Mouse (Mus musculus): ENCODE data around the gene Rgs8. TPM values are rescaled to one million over a fixed set of nuclear protein-coding genes. Genes with fewer than 3 reads are reported as not detected.
A peak's percentile ranks its signal among the peaks of the same experiment; 100 is the strongest.

Rgs8 gene
- polyA plus RNA-seq, 1 experiment from 2014 or later = 46.9 TPM

- ATAC-seq (replicated peaks) = no peak
- no peaks in the 10 kb centered on the region for H3K9me3 ChIP-seq
- H3K4me2 ChIP-seq = peak overlapping the region; percentile 52
- H3K36me3 ChIP-seq (replicated peaks) = no peaks in the 10 kb centered on the region
- WGBS = 44% methylated on average over 4 of the region's 4 CpGs
- H3K27ac ChIP-seq = peak overlapping the region; percentile 85
- no peaks in the 10 kb centered on the region for H3K27me3 ChIP-seq (replicated peaks)
- peak overlapping the region; percentile 13 for H3K4me3 ChIP-seq
- peaks cover 79% of the 10 kb centered on the region for H3K4me1 ChIP-seq
- H3K9ac ChIP-seq = peak overlapping the region; percentile 23; the same call in 1 of the 2 replicates
Measured at GRCm38 (mm10) chr1:153661689-153662002, 8.8 kb downstream of the Rgs8 start.

- Histone ChIP-seq H3K27me3 (replicated peaks) (no peaks in the 10 kb centered on the region), H3K9me3 (no peaks in the 10 kb centered on the region), H3K4me3 (no peak overlapping the region), H3K4me1 (peaks cover 80% of the 10 kb centered on the region), H3K9ac (no peak overlapping the region), H3K27ac (no peak overlapping the region), H3K4me2 (no peak overlapping the region), H3K36me3 (replicated peaks) (no peaks in the 10 kb centered on the region)
- WGBS = 26% methylated on average over 4 of the region's 4 CpGs
- ATAC-seq (replicated peaks) = no peak
Measured at GRCm38 (mm10) chr1:153662362-153662761, 9.5 kb downstream of the Rgs8 start.

DNA sequence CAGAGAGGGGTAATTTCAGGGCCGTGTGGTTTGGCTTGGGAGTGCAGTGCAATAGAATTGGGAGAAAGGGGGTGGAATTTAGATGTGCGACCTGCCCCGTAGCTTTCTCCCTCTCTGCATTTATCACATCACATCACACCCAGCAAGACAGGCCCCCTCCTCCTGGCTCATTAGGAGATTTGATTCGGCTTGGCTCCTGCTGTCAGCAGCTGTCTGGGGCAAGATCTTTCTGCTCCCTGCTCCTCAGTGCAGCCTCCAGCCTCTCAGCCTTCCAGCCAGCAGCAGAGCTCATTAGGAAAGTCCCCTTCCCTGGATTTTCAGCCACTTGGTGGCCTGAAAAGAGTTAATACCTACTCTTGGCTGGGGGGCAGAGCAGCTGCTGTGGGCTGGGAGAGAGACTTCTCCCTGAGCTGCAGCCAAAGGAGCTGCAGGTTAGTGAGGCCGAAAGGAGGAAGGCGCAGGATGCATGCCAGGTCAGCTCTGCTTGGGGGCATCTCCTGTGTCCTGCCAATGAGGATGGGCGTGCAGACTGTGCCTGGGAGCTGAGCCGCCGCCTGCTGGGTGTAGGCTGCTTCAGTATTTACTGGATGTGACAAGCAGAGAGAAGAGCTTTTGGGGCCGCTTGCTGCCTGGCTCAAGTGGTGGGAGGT is 12.4 kb downstream of the Rgs8 start:
- Histone ChIP-seq H3K4me2 (peak overlapping the region; percentile 49), H3K27ac (peak overlapping the region; percentile 84), H3K27me3 (replicated peaks) (no peaks in the 10 kb centered on the region), H3K4me3 (peak overlapping the region; percentile 25), H3K9ac (peak overlapping the region; percentile 32), H3K9me3 (no peaks in the 10 kb centered on the region), H3K36me3 (replicated peaks) (no peaks in the 10 kb centered on the region), H3K4me1 (peaks cover 80% of the 10 kb centered on the region)
- WGBS = 3% methylated on average over 10 of the region's 10 CpGs
- ATAC-seq (replicated peaks) = peak; percentile 75

GRCm38 (mm10) chr1:153666236-153666635 is 13.4 kb downstream of the Rgs8 start:
- Histone ChIP-seq H3K27ac (peak overlapping the region; percentile 84), H3K4me2 (peak overlapping the region; percentile 49), H3K9me3 (no peaks in the 10 kb centered on the region), H3K27me3 (replicated peaks) (no peaks in the 10 kb centered on the region), H3K4me3 (peak overlapping the region; percentile 25), H3K9ac (peak overlapping the region; percentile 32), H3K4me1 (peaks cover 73% of the 10 kb centered on the region), H3K36me3 (replicated peaks) (no peaks in the 10 kb centered on the region)
- ATAC-seq (replicated peaks) = no peak
- 9% methylated on average over 1 of the region's 1 CpGs for WGBS

DNA sequence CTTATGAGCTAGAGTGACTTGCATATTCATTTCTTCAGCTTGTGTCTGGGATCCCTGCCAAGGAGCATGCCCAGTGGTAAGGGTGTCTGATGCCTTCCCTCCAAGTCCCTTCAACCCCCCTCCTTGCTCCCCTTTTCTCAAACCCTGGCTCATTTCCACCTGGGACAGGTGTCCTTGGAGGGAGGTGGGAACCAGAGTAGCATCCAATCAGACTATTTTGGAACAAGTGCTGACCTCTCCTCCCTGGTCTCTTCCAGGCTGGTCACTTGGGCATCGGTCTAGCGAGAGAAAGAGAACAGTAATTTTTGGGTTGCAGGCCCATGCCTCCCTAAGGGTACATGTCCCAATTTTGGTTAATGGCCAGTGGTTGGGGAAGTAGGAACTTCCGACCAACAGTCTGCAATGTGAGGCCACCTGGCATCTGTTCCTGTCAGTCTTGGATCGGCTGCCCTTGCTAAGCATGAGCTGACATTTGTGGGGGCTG is 14.5 kb downstream of the Rgs8 start:
- H3K4me1 ChIP-seq = peaks cover 62% of the 10 kb centered on the region
- ATAC-seq (replicated peaks) = no peak
- WGBS = 67% methylated on average over 4 of the region's 4 CpGs
- no peaks in the 10 kb centered on the region for H3K36me3 ChIP-seq (replicated peaks)
- H3K27me3 ChIP-seq (replicated peaks) = no peaks in the 10 kb centered on the region
- H3K9ac ChIP-seq = no peak overlapping the region
- H3K4me3 ChIP-seq = 0 out of 2 replicates have a peak overlapping the region, but pooled peaks have one; percentile 3
- no peaks in the 10 kb centered on the region for H3K9me3 ChIP-seq
- no peak overlapping the region for H3K27ac ChIP-seq
- H3K4me2 ChIP-seq = peak overlapping the region; percentile 49

DNA sequence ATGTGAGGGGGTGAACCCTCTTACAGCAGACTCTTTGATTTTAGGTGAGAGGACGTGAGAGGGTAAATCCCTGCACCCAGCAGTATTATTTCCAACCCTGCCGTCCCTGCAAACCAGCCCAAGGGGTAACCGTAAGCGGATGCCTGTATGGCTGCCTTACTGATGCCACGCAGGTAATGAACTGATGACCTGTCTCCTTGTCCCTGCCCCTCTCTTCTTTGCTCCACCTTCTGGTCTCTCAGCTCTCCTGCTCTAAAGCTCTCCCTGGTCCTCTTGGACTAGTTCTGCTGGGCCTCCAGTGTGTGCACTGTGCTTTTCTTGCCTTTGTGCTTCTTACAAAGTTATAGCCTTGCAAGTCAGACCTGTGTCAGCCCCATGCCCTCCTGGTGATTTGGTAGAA is 15.0 kb downstream of the Rgs8 start:
- peak overlapping the region; percentile 49 for H3K4me2 ChIP-seq
- whole genome bisulfite sequencing = 76% methylated on average over 5 of the region's 5 CpGs
- H3K36me3 ChIP-seq (replicated peaks) = no peaks in the 10 kb centered on the region
- peaks cover 59% of the 10 kb centered on the region for H3K4me1 ChIP-seq
- H3K4me3 ChIP-seq = no peak overlapping the region
- no peak overlapping the region for H3K27ac ChIP-seq
- no peaks in the 10 kb centered on the region for H3K9me3 ChIP-seq
- H3K9ac ChIP-seq = no peak overlapping the region
- ATAC-seq (replicated peaks) = no peak
- H3K27me3 ChIP-seq (replicated peaks) = no peaks in the 10 kb centered on the region

DNA sequence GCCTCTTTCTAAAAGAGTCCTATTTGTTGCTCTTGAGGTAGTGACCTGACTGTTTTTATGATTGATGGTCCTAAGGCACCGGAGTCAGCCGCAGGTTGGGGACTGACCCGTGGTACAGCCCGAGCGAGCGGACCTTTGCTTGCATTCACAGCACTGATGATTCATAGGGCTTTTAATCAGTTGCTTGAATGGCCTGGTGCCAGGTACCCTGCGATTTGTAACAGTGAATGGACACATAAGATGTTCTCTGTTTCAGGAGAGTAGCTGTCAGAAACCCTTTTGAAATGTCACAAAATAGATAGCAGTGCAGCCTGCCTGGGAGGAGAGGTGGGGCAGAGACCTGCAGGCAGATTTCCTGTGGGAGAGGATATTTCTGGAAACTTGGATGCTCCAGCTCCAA is 16.3 kb downstream of the Rgs8 start:
- no peak for ATAC-seq (replicated peaks)
- Histone ChIP-seq H3K9me3 (no peaks in the 10 kb centered on the region), H3K4me2 (peak overlapping the region; percentile 11), H3K4me1 (peaks cover 59% of the 10 kb centered on the region), H3K4me3 (no peak overlapping the region), H3K27ac (peak overlapping the region; percentile 56), H3K36me3 (replicated peaks) (no peaks in the 10 kb centered on the region), H3K9ac (no peak overlapping the region), H3K27me3 (replicated peaks) (no peaks in the 10 kb centered on the region)
- WGBS = 54% methylated on average over 7 of the region's 7 CpGs

DNA sequence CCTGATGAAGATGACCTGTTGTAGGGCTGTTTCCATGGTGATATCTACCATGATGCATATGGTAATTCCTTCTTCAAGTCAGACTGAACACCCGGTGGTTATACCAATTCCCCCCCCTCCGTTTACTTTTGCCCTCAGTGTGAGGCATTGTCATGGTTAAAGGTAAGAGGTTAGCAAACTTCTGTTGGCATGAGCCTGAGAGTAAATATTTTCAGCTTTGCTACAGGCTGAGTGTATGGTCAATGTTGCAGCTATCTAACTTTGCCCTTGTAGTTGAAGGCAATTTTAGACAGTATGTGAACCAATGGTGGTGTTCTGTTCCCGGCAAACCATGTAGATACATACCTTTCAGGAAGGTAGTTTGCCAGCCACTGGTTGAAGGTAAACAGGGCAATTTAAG is 16.9 kb downstream of the Rgs8 start:
- H3K4me2 ChIP-seq = peak overlapping the region; percentile 11; the same call in 1 of the 2 replicates
- no peaks in the 10 kb centered on the region for H3K9me3 ChIP-seq
- no peak overlapping the region for H3K9ac ChIP-seq
- no peaks in the 10 kb centered on the region for H3K36me3 ChIP-seq (replicated peaks)
- H3K4me1 ChIP-seq = peaks cover 54% of the 10 kb centered on the region
- no peak for ATAC-seq (replicated peaks)
- 45% methylated on average over 3 of the region's 3 CpGs for WGBS
- no peaks in the 10 kb centered on the region for H3K27me3 ChIP-seq (replicated peaks)
- H3K4me3 ChIP-seq = no peak overlapping the region
- H3K27ac ChIP-seq = 0 out of 2 replicates have a peak overlapping the region, but pooled peaks have one; percentile 56

DNA sequence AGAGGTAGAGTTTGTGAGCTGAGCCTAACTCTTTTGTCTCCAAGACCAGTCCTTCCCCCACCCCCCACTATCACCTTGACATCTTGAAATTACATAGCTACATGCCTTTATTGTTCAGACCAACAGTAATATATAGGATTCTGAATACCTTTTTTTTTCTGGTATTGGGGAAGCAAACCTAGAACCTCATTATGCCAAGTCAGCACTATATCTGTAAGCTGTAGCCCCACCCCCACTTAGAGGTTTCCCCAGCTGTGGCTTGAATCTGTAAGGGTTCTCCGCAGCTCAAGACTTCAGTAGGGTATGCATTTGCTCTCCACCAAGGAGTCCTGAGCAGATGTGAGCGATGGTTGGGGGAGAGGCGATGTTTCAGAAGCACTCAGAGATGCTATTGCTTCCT is 18.5 kb downstream of the Rgs8 start:
- WGBS = 94% methylated on average over 3 of the region's 3 CpGs
- no peak overlapping the region for H3K4me3 ChIP-seq
- H3K4me2 ChIP-seq = no peak overlapping the region
- peaks cover 40% of the 10 kb centered on the region for H3K4me1 ChIP-seq
- ATAC-seq (replicated peaks) = no peak
- H3K9ac ChIP-seq = no peak overlapping the region
- H3K36me3 ChIP-seq (replicated peaks) = no peaks in the 10 kb centered on the region
- H3K9me3 ChIP-seq = no peaks in the 10 kb centered on the region
- no peaks in the 10 kb centered on the region for H3K27me3 ChIP-seq (replicated peaks)
- H3K27ac ChIP-seq = no peak overlapping the region

GRCm38 (mm10) chr1:153672698-153673097 is 19.9 kb downstream of the Rgs8 start:
- ATAC-seq (replicated peaks) = no peak
- no peak overlapping the region for H3K9ac ChIP-seq
- no peaks in the 10 kb centered on the region for H3K36me3 ChIP-seq (replicated peaks)
- peaks cover 26% of the 10 kb centered on the region for H3K4me1 ChIP-seq
- no peaks in the 10 kb centered on the region for H3K27me3 ChIP-seq (replicated peaks)
- no peaks in the 10 kb centered on the region for H3K9me3 ChIP-seq
- no peak overlapping the region for H3K4me2 ChIP-seq
- no peak overlapping the region for H3K27ac ChIP-seq
- H3K4me3 ChIP-seq = no peak overlapping the region
- WGBS = 51% methylated on average over 9 of the region's 9 CpGs

GRCm38 (mm10) chr1:153673900-153674299 is 21.1 kb downstream of the Rgs8 start:
- Histone ChIP-seq H3K4me2 (no peak overlapping the region), H3K27me3 (replicated peaks) (no peaks in the 10 kb centered on the region), H3K4me1 (peaks cover 23% of the 10 kb centered on the region), H3K9ac (no peak overlapping the region), H3K9me3 (no peaks in the 10 kb centered on the region), H3K36me3 (replicated peaks) (no peaks in the 10 kb centered on the region), H3K4me3 (no peak overlapping the region), H3K27ac (no peak overlapping the region)
- WGBS = 83% methylated on average over 12 of the region's 12 CpGs
- ATAC-seq (replicated peaks) = no peak

DNA sequence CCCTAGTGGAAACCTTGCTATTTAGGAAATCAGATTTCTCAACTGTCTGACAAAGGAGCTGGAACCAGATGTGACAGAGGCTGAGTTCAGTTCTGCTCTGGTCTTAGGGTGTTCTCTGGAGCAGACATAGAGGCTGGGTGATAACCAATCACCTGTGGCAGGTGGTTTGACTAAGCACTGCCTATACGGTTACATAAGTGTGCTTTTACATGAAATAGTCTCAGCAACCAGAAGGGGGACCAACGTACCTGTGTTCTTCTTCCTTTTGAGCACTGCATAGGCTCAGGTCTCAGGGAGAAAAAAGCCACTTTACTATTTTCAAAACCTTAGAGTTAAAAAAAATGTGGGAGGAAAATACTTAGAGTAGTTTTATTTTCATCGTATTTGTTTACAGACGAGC is 22.8 kb downstream of the Rgs8 start:
- no peaks in the 10 kb centered on the region for H3K27me3 ChIP-seq (replicated peaks)
- no peak for ATAC-seq (replicated peaks)
- no peak overlapping the region for H3K4me2 ChIP-seq
- no peaks in the 10 kb centered on the region for H3K9me3 ChIP-seq
- 73% methylated on average over 4 of the region's 4 CpGs for WGBS
- no peak overlapping the region for H3K4me3 ChIP-seq
- no peaks in the 10 kb centered on the region for H3K36me3 ChIP-seq (replicated peaks)
- no peak overlapping the region for H3K27ac ChIP-seq
- H3K4me1 ChIP-seq = peaks cover 21% of the 10 kb centered on the region
- no peak overlapping the region for H3K9ac ChIP-seq

GRCm38 (mm10) chr1:153677635-153678034 is 24.8 kb downstream of the Rgs8 start:
- no peak for ATAC-seq (replicated peaks)
- H3K9ac ChIP-seq = no peak overlapping the region
- H3K4me2 ChIP-seq = no peak overlapping the region
- H3K4me3 ChIP-seq = no peak overlapping the region
- H3K9me3 ChIP-seq = no peaks in the 10 kb centered on the region
- H3K27ac ChIP-seq = no peak overlapping the region
- whole genome bisulfite sequencing = 60% methylated on average over 6 of the region's 6 CpGs
- no peaks in the 10 kb centered on the region for H3K27me3 ChIP-seq (replicated peaks)
- no peaks in the 10 kb centered on the region for H3K36me3 ChIP-seq (replicated peaks)
- H3K4me1 ChIP-seq = peaks cover 21% of the 10 kb centered on the region
